Mouse (Mus musculus) stomach, embryonic 16.5 days (tissue): Measurements from ENCODE around the gene Sufu. TPM values are rescaled to one million over a fixed set of nuclear protein-coding genes. Genes with fewer than 3 reads are reported as not detected.

ENCODE experiments used
- ATAC-seq: fragments of 200-750 bp; cut with Nextera tagmentation; 2 replicates; pipeline ENCODE4 v1.8.0; 2017; ENCODE audit warnings: moderate number of reproducible peaks, moderate TSS enrichment; ENCODE audit not compliant: insufficient read depth, low FRiP score
- H3K27ac ChIP-seq: fragments of 300-500 bp; sonication (generic); 2 replicates; pipeline ENCODE4 v1.5.1; 2014; ENCODE audit warnings: low read length
- H3K27me3 ChIP-seq: fragments of 300-500 bp; sonication (generic); 2 replicates; pipeline ENCODE4 v1.6.1; 2014; ENCODE audit warnings: low read length, control low read depth, mixed read lengths; ENCODE audit not compliant: control insufficient read depth, insufficient read depth
- H3K36me3 ChIP-seq: fragments of 300-500 bp; sonication (generic); 2 replicates; pipeline ENCODE4 v1.6.1; 2014; ENCODE audit warnings: low read length; ENCODE audit not compliant: control insufficient read depth, insufficient read depth
- H3K4me1 ChIP-seq: fragments of 300-500 bp; sonication (generic); 2 replicates; pipeline ENCODE4 v1.6.1; 2014; ENCODE audit warnings: low read length, control low read depth, mixed read lengths; ENCODE audit not compliant: control insufficient read depth, insufficient read depth
- H3K4me2 ChIP-seq: fragments of 300-500 bp; sonication (generic); 2 replicates; pipeline ENCODE4 v1.6.1; 2014; ENCODE audit warnings: low read depth, low read length, mixed read lengths
- H3K4me3 ChIP-seq: fragments of 300-500 bp; sonication (generic); replicated peaks from 2 replicates; pipeline ENCODE4 v1.5.1; 2014; ENCODE audit warnings: mild to moderate bottlenecking, low read length
- H3K9ac ChIP-seq: fragments of 300-500 bp; sonication (generic); 2 replicates; pipeline ENCODE4 v1.6.1; 2014; ENCODE audit warnings: low read length
- H3K9me3 ChIP-seq: fragments of 300-500 bp; sonication (generic); replicated peaks from 2 replicates; pipeline ENCODE4 v1.6.1; 2016; ENCODE audit warnings: low read length, control low read depth; ENCODE audit not compliant: control insufficient read depth
- WGBS: fragments of 180-500 bp; shearing (Covaris S2); extraction: QIAGEN DNeasy Blood & Tissue Kit; methylation state at CpG from one replicate; pipeline ENCODE4 v1.1.7; 2014; 5-methylcytosine and 5-hydroxymethylcytosine counted together
- polyA plus RNA-seq: library from polyadenylated mRNA; unstranded; fragments of >200 nt; fragmentation: Nextera tagmentation; extraction: Ambion mirVana; gene quantifications from 2 replicates; pipeline ENCODE4 v1.2.1, GENCODE M21; 2015

Gene Sufu
- polyA plus RNA-seq, 1 experiment from 2014 or later: 26.4 TPM

DNA sequence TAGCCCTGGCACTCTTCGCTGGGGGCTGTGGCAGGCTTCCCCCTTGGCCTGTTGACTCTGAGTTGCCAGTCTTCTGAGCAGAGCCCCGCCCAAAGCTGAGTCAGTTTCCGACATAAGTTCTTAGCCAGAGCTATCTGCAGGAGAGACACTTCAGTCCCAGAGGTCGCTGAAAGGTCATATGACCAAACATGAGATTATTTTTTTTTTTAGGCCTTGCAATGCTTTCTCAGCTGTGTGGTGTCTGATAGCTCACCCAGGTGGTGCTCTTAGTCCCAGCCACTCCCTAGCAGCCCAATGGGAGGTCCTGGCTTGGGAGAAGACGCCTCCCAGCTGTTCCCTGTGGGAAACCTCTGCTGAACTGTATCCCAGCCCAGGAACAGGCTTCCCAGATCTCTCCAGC, 82.1 kb downstream of the Sufu start:
- Histone ChIP-seq H3K9ac (peak overlapping the region; percentile 54), H3K4me1 (peaks cover 62% of the 10 kb centered on the region), H3K9me3 (no peaks in the 10 kb centered on the region), H3K4me2 (no peak overlapping the region), H3K27ac (peak overlapping the region; percentile 89), H3K36me3 (no peaks in the 10 kb centered on the region), H3K4me3 (no peak overlapping the region), H3K27me3 (no peaks in the 10 kb centered on the region)
- WGBS: 33% methylated on average over 5 of the region's 5 CpGs
- ATAC-seq: peak; percentile 61; the same call in 1 of the 2 replicates

DNA sequence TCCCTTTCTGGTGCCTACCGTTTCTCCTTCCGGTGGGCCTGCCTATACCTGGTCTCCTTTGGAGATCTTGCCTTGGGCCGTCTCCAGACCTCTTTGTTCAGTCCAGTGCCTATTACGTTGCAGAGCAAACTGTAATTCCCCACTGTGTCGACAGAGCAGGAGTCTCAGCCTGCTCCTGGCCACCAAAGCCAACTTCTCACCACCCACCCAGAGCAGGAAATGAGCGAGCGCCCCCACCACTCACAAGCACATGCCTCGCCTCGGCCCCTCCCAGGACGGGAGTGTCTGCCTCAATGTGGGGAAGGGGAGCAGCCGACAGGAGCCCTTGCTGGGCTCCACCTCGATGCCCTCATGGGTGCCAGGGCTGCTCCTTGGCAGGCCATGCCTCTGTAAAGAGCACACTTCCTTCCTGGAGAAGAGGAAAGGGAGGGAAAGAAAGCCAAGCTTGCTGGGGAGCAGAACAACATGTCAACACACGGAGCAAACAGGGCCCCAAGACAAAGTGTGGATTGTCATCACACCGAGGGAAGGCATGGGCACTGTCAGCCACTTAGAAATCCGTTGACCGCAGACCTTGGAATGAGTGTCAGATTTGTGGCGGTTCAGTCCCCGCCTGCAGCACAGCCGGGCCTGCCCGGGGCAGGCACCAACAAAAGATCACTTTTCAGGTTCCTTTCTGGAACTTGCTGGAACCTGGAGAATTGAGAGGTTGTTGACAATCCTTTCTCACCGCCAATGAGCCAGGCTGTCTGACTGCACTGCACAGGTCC, 82.8 kb downstream of the Sufu start:
- no peak overlapping the region for H3K4me3 ChIP-seq
- H3K27ac ChIP-seq: peak overlapping the region; percentile 89
- ATAC-seq: peak; percentile 11; the same call in 1 of the 2 replicates
- no peaks in the 10 kb centered on the region for H3K27me3 ChIP-seq
- peaks cover 69% of the 10 kb centered on the region for H3K4me1 ChIP-seq
- no peaks in the 10 kb centered on the region for H3K9me3 ChIP-seq
- H3K36me3 ChIP-seq: no peaks in the 10 kb centered on the region
- no peak overlapping the region for H3K4me2 ChIP-seq
- H3K9ac ChIP-seq: peak overlapping the region; percentile 54
- 48% methylated on average over 21 of the region's 21 CpGs for WGBS

DNA sequence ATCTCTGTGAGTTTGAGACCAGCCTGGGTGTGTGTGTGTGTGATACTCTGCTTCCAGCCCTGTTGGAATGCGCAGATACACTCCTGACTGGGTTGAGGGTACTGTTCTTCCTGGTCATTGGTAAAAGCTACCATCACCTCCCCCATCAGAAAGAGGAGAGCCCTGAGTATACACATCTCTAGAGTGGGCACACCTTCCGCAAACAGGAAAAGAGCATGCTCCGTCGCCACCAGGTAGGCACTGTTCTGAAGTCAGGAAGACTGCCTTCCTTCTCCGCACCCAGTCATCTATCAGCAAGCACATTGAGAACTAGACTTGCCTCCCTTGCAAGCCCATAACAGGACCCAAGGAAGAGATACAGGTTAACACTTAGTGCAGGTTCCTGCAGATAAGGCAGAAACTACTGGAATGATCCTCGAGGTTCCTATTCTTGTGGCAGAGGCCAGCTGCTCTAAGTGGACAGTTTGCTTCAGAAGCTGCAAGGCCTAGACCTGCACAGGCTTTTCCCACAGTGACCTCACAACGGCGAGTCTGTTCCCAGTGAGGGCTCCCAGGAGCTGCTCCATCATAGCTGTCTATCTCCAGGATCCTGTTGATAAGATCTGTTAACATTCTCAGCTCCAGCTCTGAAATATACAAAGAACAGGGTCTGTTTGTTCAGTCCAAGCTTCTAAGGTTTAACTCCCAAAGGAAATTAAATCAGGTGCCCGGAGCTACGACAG, 84.1 kb downstream of the Sufu start:
- 51% methylated on average over 10 of the region's 10 CpGs for WGBS
- H3K36me3 ChIP-seq: no peaks in the 10 kb centered on the region
- H3K9me3 ChIP-seq: no peaks in the 10 kb centered on the region
- H3K4me1 ChIP-seq: peaks cover 82% of the 10 kb centered on the region
- H3K4me3 ChIP-seq: no peak overlapping the region
- ATAC-seq: no peak
- no peak overlapping the region for H3K4me2 ChIP-seq
- peak overlapping the region; percentile 89 for H3K27ac ChIP-seq
- peak overlapping the region; percentile 46 for H3K9ac ChIP-seq
- H3K27me3 ChIP-seq: no peaks in the 10 kb centered on the region

DNA sequence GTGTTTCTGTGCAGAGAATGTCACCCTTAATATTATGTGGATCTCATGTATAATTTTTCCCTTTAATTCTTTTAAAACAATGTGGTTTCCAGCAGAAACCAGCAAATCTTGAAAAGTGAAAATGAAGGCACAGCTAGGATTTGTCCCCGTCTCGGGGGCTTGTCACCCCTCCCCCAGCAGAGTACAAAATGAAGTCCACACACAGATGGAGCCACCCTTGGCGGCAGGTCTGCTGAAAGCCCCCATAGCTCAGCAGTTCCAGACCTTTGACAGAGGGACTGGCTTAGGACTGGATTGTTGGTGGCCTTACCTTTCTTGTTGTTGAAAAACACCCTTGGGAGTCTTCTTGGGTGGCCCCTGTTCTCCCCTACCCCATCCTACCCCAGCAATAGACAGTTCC, 84.7 kb downstream of the Sufu start:
- H3K4me1 ChIP-seq: peaks cover 82% of the 10 kb centered on the region
- ATAC-seq: no peak

DNA sequence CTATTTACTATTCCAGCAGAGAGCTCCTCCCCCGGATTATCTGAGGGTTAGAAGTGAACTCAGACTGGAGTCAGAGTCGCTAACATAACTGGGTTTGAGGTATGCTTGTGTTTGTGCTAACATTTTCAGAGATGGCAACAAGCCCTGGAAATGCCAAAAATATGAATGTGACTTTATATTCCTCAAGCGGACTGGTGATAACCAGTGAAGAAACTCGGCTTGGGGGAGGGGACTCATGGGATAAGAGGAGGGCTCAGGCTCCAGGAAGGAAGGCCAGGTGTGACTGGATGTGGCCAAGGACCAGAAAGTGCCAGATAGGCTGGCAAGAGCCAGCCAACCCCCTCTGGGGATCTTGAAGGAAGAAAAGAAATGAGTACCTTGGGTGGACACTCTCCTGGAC, 85.1 kb downstream of the Sufu start:
- 15% methylated on average over 4 of the region's 4 CpGs for WGBS
- peak overlapping the region; percentile 43 for H3K9ac ChIP-seq
- H3K4me1 ChIP-seq: peaks cover 82% of the 10 kb centered on the region
- no peaks in the 10 kb centered on the region for H3K9me3 ChIP-seq
- H3K4me3 ChIP-seq: no peak overlapping the region
- H3K27me3 ChIP-seq: no peaks in the 10 kb centered on the region
- H3K27ac ChIP-seq: peak overlapping the region; percentile 89
- H3K4me2 ChIP-seq: no peak overlapping the region
- H3K36me3 ChIP-seq: no peaks in the 10 kb centered on the region
- no peak for ATAC-seq

More for the DNA sequence above, 84.7 kb downstream of the Sufu start:
- Histone ChIP-seq H3K9me3 (no peaks in the 10 kb centered on the region), H3K36me3 (no peaks in the 10 kb centered on the region), H3K27me3 (no peaks in the 10 kb centered on the region), H3K4me3 (no peak overlapping the region), H3K4me2 (no peak overlapping the region), H3K27ac (peak overlapping the region; percentile 89), H3K9ac (peak overlapping the region; percentile 43)
- WGBS: 23% methylated on average over 3 of the region's 3 CpGs

DNA sequence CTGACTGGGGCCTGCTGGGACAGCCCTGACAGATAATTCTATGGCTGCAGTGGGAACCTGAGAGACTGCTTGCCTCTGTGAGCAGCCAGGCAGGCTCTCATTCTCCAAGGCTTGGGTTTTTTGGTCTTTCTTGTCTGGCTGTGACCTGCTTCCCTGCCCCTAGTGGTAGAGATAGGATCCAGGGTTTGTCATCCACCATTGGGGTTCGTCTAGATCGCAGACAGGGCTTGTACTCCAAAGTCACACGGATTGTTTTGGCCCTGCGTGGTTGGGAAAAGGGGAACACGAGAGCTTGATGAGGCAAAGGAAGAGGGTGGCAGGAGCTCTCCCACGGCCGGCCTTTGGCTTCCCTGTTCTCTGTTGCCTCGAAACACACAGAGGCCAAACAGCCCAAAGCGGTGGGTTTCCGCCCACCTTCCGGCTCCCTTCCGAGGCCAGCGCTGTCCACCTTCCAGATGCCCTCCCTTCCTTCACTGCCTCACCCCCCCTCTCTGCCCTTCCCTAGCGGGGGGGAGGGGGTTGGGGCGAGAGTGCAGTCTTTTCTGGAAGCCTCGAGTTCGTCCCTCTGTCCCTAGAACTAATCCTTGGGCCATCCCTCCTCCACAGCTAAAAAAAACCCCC, 86.3 kb downstream of the Sufu start:
- Histone ChIP-seq H3K9me3 (no peaks in the 10 kb centered on the region), H3K27me3 (no peaks in the 10 kb centered on the region), H3K27ac (peak overlapping the region; percentile 25; the same call in 1 of the 2 replicates), H3K36me3 (no peaks in the 10 kb centered on the region), H3K4me2 (no peak overlapping the region), H3K4me1 (peaks cover 75% of the 10 kb centered on the region), H3K9ac (no peak overlapping the region), H3K4me3 (no peak overlapping the region)
- 43% methylated on average over 17 of the region's 17 CpGs for WGBS
- ATAC-seq: no peak

DNA sequence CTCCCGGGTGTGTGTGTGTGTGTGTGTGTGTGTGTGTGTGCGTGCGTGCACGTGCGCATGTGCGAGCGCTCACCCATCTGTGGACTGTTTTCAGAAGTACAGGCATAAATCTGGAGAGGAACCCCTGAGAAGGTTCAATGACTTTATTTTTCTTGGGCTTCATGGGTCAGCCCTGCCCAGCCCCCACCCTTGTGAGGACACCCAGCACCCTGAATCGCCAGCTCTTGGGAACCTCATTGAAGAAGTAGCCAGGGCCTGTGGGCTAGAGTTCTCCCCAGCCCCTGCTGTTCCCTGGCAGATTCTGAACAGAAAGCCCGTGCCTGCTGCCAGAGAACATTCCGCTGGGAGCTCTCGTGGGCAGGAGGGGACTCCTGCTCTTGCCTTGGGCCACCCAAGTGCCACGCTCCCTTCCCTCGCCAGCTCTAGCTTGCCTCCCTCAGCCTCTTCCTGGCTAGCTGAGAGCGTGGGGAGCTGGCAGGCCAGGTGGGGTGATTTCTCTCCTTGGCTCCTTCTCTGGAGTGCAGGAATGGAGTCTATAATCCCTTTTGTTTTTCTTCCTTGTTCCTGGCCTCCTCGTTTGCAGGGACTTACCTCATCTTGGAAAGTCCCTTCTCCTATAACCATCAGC, 87.1 kb downstream of the Sufu start:
- Histone ChIP-seq H3K36me3 (no peaks in the 10 kb centered on the region), H3K9me3 (no peaks in the 10 kb centered on the region), H3K4me2 (no peak overlapping the region), H3K9ac (peak overlapping the region; percentile 57), H3K27me3 (no peaks in the 10 kb centered on the region), H3K27ac (peak overlapping the region; percentile 65), H3K4me1 (peaks cover 67% of the 10 kb centered on the region), H3K4me3 (no peak overlapping the region)
- WGBS: 80% methylated on average over 15 of the region's 15 CpGs
- ATAC-seq: no peak

DNA sequence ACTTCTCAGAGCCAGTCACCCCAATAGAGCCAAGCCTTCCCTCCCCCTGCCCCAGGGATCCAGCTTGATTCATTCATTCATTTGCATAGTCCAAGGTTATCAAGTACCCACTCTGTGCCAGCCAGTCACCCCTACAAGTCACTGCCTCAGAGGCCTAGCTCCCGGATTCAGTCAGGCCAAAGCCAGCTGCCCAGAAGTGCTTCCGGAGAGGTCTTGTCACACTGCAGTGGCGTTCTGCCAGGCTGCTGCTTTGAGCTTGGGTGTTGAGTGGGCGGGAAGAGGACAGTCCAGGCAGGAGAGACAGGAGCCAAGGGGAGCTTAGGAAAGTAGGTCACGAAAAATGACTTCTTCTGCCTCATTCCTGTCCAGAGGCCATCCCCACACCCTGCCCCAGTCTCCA, 87.8 kb downstream of the Sufu start:
- H3K9ac ChIP-seq: peak overlapping the region; percentile 57; the same call in 1 of the 2 replicates
- no peaks in the 10 kb centered on the region for H3K27me3 ChIP-seq
- peak overlapping the region; percentile 65 for H3K27ac ChIP-seq
- peaks cover 60% of the 10 kb centered on the region for H3K4me1 ChIP-seq
- no peak overlapping the region for H3K4me3 ChIP-seq
- H3K36me3 ChIP-seq: no peaks in the 10 kb centered on the region
- 0 out of 2 replicates have a peak, but pooled peaks have one; percentile 11 for ATAC-seq
- WGBS: 62% methylated on average over 5 of the region's 5 CpGs
- no peak overlapping the region for H3K4me2 ChIP-seq
- no peaks in the 10 kb centered on the region for H3K9me3 ChIP-seq
